Mouse (Mus musculus): ENCODE measurements around the gene Taldo1.
"Not testable (repeated sequence)": the region's sequence is repeated elsewhere in the genome, so short reads cannot be mapped to it uniquely, and the experiment has no call there.

Taldo1 gene

GRCm38 (mm10) chr7:141381068-141381835 lies 10.7 kb upstream of the Taldo1 start:
- ATAC-seq (ENCODE audit: insufficient number of reproducible peaks, low FRiP score, low TSS enrichment), result no peak

- ATAC-seq (ENCODE audit: insufficient number of reproducible peaks, low FRiP score, low TSS enrichment), result no peak
Observed at GRCm38 (mm10) chr7:141387807-141388486, 4.1 kb upstream of the Taldo1 start.

GRCm38 (mm10) chr7:141388487-141389109 lies 3.4 kb upstream of the Taldo1 start:
- no peak for ATAC-seq (ENCODE audit: insufficient number of reproducible peaks, low FRiP score, low TSS enrichment)

- ATAC-seq (ENCODE audit: insufficient number of reproducible peaks, low FRiP score, low TSS enrichment), result no peak
Observed at GRCm38 (mm10) chr7:141390326-141391259, 1.4 kb upstream of the Taldo1 start.

- no peak for ATAC-seq (ENCODE audit: insufficient number of reproducible peaks, low FRiP score, low TSS enrichment)
Observed at GRCm38 (mm10) chr7:141392552-141393222, 688 bp downstream of the Taldo1 start.

- no peak for ATAC-seq (ENCODE audit: insufficient number of reproducible peaks, low FRiP score, low TSS enrichment)
Observed at GRCm38 (mm10) chr7:141394158-141394557, 2.2 kb downstream of the Taldo1 start.

GRCm38 (mm10) chr7:141394771-141395170 lies 2.8 kb downstream of the Taldo1 start:
- ATAC-seq (ENCODE audit: insufficient number of reproducible peaks, low FRiP score, low TSS enrichment), result no peak

- no peak for ATAC-seq (ENCODE audit: insufficient number of reproducible peaks, low FRiP score, low TSS enrichment)
Observed at GRCm38 (mm10) chr7:141395348-141395747, 3.3 kb downstream of the Taldo1 start.

- ATAC-seq (ENCODE audit: insufficient number of reproducible peaks, low FRiP score, low TSS enrichment), result peak; percentile 20; the same call in 1 of the 2 replicates
Observed at GRCm38 (mm10) chr7:141403305-141403704, 11.3 kb downstream of the Taldo1 start.

GRCm38 (mm10) chr7:141405466-141405865 lies 13.5 kb downstream of the Taldo1 start:
- ATAC-seq (ENCODE audit: insufficient number of reproducible peaks, low FRiP score, low TSS enrichment), result no peak

GRCm38 (mm10) chr7:141407670-141408069 lies 15.7 kb downstream of the Taldo1 start:
- ATAC-seq (ENCODE audit: insufficient number of reproducible peaks, low FRiP score, low TSS enrichment), result not testable (repeated sequence)

- ATAC-seq (ENCODE audit: insufficient number of reproducible peaks, low FRiP score, low TSS enrichment), result peak; percentile 85; the same call in 1 of the 2 replicates
Observed at GRCm38 (mm10) chr7:141408833-141409232, 16.8 kb downstream of the Taldo1 start.

GRCm38 (mm10) chr7:141410631-141411030 lies 18.6 kb downstream of the Taldo1 start:
- ATAC-seq (ENCODE audit: insufficient number of reproducible peaks, low FRiP score, low TSS enrichment), result no peak

GRCm38 (mm10) chr7:141411667-141412066 lies 19.7 kb downstream of the Taldo1 start:
- no peak for ATAC-seq (ENCODE audit: insufficient number of reproducible peaks, low FRiP score, low TSS enrichment)

- no peak for ATAC-seq (ENCODE audit: insufficient number of reproducible peaks, low FRiP score, low TSS enrichment)
Observed at GRCm38 (mm10) chr7:141413331-141413730, 21.3 kb downstream of the Taldo1 start.

GRCm38 (mm10) chr7:141413809-141414584 lies 22.0 kb downstream of the Taldo1 start, which contains the start of gene Gatd1:
Gene Gatd1 (minus strand): TSS chr7:141414136.
- ATAC-seq (ENCODE audit: insufficient number of reproducible peaks, low FRiP score, low TSS enrichment), result peak; percentile 71

GRCm38 (mm10) chr7:141416144-141416841 lies 24.3 kb downstream of the Taldo1 start:
- ATAC-seq (ENCODE audit: insufficient number of reproducible peaks, low FRiP score, low TSS enrichment), result no peak
